Mouse (Mus musculus) testis, adult 2 months (tissue): ENCODE data around the gene Casc4. TPM values are rescaled to one million over a fixed set of nuclear protein-coding genes. Genes with fewer than 3 reads are reported as not detected.

Source experiments
- H3K27ac ChIP-seq: fragments of 200-500 bp; 2 replicates; pipeline ENCODE4 v1.5.1; 2012; ENCODE audit warnings: low read depth, low read length; ENCODE audit not compliant: control insufficient read depth, insufficient read depth
- H3K27me3 ChIP-seq: fragments of 200-500 bp; 2 replicates; pipeline ENCODE4 v1.6.1; 2012; ENCODE audit warnings: mild to moderate bottlenecking, low read length, moderate library complexity; ENCODE audit not compliant: control insufficient read depth, insufficient read depth
- H3K36me3 ChIP-seq: fragments of 200-500 bp; 2 replicates; pipeline ENCODE4 v1.6.1; 2012; ENCODE audit warnings: mild to moderate bottlenecking, low read length; ENCODE audit not compliant: control insufficient read depth, insufficient read depth
- H3K4me1 ChIP-seq: fragments of 200-500 bp; 2 replicates; pipeline ENCODE4 v1.6.1; 2012; ENCODE audit warnings: low read length; ENCODE audit not compliant: control insufficient read depth, insufficient read depth
- H3K4me3 ChIP-seq: fragments of 200-500 bp; 2 replicates; pipeline ENCODE4 v1.5.1; 2012; ENCODE audit warnings: low read depth, mild to moderate bottlenecking, low read length, moderate library complexity, mixed read lengths; ENCODE audit not compliant: control insufficient read depth
- CTCF ChIP-seq: fragments of 200-500 bp; IDR thresholded peaks from 2 replicates; pipeline ENCODE4 v1.5.1; 2012; ENCODE audit warnings: low read depth, mild to moderate bottlenecking, inconsistent platforms, low read length, moderate library complexity; ENCODE audit not compliant: control insufficient read depth, insufficient read depth, insufficient replicate concordance
- POLR2A ChIP-seq: fragments of 200-500 bp; IDR thresholded peaks from 2 replicates; pipeline ENCODE4 v1.6.1; 2012; ENCODE audit warnings: low read depth, mild to moderate bottlenecking, inconsistent platforms, low read length, moderate library complexity; ENCODE audit not compliant: control insufficient read depth
- polyA plus RNA-seq: library from polyadenylated mRNA; depleted of rRNA; stranded (reverse); fragments of >200 nt; gene quantifications from 2 replicates; pipeline ENCODE4 v1.2.3, GENCODE M21; 2012

Casc4 gene
- polyA plus RNA-seq, 1 experiment, result 17.8 TPM

- H3K4me3 ChIP-seq, result no peak overlapping the region
- TF ChIP-seq CTCF (no peak), POLR2A (no peak)
- H3K27me3 ChIP-seq, result no peaks in the 10 kb centered on the region
- H3K4me1 ChIP-seq, result no peaks in the 10 kb centered on the region
- no peak overlapping the region for H3K27ac ChIP-seq
- no peaks in the 10 kb centered on the region for H3K36me3 ChIP-seq
These were observed 20.7 kb upstream of the Casc4 start for GRCm38 (mm10) chr2:121846050-121846449.

GRCm38 (mm10) chr2:121852045-121852444, 14.7 kb upstream of the Casc4 start:
- H3K4me1 ChIP-seq, result no peaks in the 10 kb centered on the region
- H3K4me3 ChIP-seq, result no peak overlapping the region
- H3K27ac ChIP-seq, result no peak overlapping the region
- TF ChIP-seq POLR2A (no peak), CTCF (no peak)
- no peaks in the 10 kb centered on the region for H3K27me3 ChIP-seq
- H3K36me3 ChIP-seq, result no peaks in the 10 kb centered on the region

GRCm38 (mm10) chr2:121853974-121854373, 12.8 kb upstream of the Casc4 start:
- no peak for TF ChIP-seq CTCF
- no peak for TF ChIP-seq POLR2A
- Histone ChIP-seq H3K27me3 (no peaks in the 10 kb centered on the region), H3K27ac (no peak overlapping the region), H3K36me3 (no peaks in the 10 kb centered on the region), H3K4me3 (no peak overlapping the region), H3K4me1 (no peaks in the 10 kb centered on the region)

- H3K4me3 ChIP-seq, result no peak overlapping the region
- no peaks in the 10 kb centered on the region for H3K4me1 ChIP-seq
- TF ChIP-seq POLR2A (no peak), CTCF (no peak)
- no peaks in the 10 kb centered on the region for H3K27me3 ChIP-seq
- no peaks in the 10 kb centered on the region for H3K36me3 ChIP-seq
- H3K27ac ChIP-seq, result no peak overlapping the region
These were observed 7.3 kb upstream of the Casc4 start for GRCm38 (mm10) chr2:121859380-121859980.

- Histone ChIP-seq H3K4me3 (peak overlapping the region; percentile 94), H3K27ac (peak overlapping the region; percentile 81), H3K4me1 (peaks cover 3% of the 10 kb centered on the region; the same call in 1 of the 2 replicates), H3K27me3 (no peaks in the 10 kb centered on the region), H3K36me3 (no peaks in the 10 kb centered on the region)
- TF ChIP-seq POLR2A (no peak), CTCF (no peak)
These were observed 634 bp upstream of the Casc4 start for GRCm38 (mm10) chr2:121866071-121866601.

- Histone ChIP-seq H3K27me3 (no peaks in the 10 kb centered on the region), H3K4me3 (peak overlapping the region; percentile 94), H3K4me1 (peaks cover 3% of the 10 kb centered on the region; the same call in 1 of the 2 replicates), H3K27ac (peak overlapping the region; percentile 69), H3K36me3 (no peaks in the 10 kb centered on the region)
- TF ChIP-seq POLR2A (0 out of 2 replicates have a peak, but pooled peaks have one; percentile 9), CTCF (no peak)
These were observed 520 bp downstream of the Casc4 start for GRCm38 (mm10) chr2:121867051-121867928.

- TF ChIP-seq POLR2A (no peak), CTCF (no peak)
- Histone ChIP-seq H3K36me3 (no peaks in the 10 kb centered on the region), H3K4me3 (no peak overlapping the region), H3K27ac (no peak overlapping the region), H3K27me3 (no peaks in the 10 kb centered on the region), H3K4me1 (no peaks in the 10 kb centered on the region)
These were observed 12.7 kb downstream of the Casc4 start for GRCm38 (mm10) chr2:121879506-121879905.
